Mouse (Mus musculus) frontal cortex, postnatal 10 days (tissue): ENCODE measurements around the gene Ahcyl2.
"Not testable (repeated sequence)": the region's sequence is repeated elsewhere in the genome, so short reads cannot be mapped to it uniquely, and the experiment has no call there.

Experiments used
- DNase-seq, 2 experiments: peaks; one replicate each; pipeline ENCODE4 v3.0.0; 2022; ENCODE audit warnings: low spot score in 2 of 2, mixed read lengths in 1 of 2

The Ahcyl2 gene

GRCm38 (mm10) chr6:29767813-29768660 is at the start of gene Ahcyl2:
Gene Ahcyl2, plus strand, starts transcription at chr6:29768011.
- DNase-seq: peak; percentile 95 to 96

DNA sequence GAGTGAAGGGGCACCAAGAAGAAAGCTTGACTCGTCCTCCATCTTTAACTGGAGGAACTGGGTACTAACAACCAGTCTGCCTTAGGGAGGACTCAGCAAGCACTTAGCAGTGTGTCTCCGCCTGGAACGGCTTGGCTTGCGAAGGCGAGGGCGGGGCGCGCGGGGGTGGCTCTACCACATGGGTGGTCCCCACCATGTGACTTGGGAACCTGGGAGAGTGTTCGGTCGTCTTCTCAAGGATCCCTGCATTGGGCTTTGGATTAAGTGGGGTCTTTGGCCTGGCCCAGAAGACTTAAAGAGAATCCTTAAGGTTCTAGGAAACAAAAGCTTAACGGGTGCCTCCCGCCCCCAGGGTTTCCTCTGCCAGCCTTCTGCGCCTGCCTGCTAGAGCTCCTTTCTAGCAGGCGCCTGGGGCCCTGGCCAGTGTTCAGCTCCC is 48.9 kb upstream of the Ahcyl2 start:
- peak; percentile 52 to 63 for DNase-seq

DNA sequence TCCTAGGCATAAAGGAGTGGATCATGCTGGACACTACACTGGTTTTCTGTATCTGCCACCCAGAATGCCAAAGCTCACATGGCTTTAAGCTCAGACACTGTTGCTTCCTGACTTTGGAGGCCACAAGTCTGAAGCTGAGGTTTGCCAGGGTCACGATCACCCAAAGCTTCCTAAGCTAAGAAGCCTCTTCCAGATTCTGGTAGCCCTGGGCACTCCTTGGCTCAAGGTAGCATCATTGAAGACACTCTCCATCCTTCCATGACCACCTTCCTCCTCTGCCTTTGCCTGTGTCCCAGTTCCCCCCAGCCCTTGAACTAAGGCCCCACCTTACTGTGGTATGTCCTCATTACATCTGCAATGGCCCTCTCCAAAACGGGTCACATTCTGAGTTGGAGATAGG is 45.9 kb upstream of the Ahcyl2 start:
- no peak for DNase-seq

- DNase-seq: no peak
Measured at GRCm38 (mm10) chr6:29726576-29727200, 41.1 kb upstream of the Ahcyl2 start.

GRCm38 (mm10) chr6:29728035-29728434 is 39.8 kb upstream of the Ahcyl2 start:
- no peak for DNase-seq

DNA sequence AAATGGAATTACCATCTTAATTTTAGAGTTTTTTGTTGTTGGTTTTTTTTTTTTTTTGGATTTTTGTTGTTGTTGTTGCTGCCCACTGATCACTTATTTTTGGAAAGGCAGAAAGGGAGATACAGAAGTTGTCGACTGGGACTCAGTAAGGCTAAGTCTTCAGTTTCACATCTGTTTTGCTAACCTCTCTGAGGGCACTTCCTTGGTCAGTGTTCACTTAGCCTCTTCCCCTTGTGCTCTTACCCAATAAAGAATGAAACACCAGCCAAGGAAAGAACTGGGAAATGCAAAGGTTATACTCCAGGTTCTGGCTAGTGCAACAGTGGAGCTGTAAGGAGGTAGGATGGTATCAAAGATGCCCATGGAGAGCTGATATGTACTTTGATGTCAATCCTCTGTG is 38.3 kb upstream of the Ahcyl2 start:
- no peak for DNase-seq

- DNase-seq: peak; percentile 58 to 62
Measured at GRCm38 (mm10) chr6:29735336-29735688, 32.5 kb upstream of the Ahcyl2 start, which contains the start of gene Smo. Gene Smo, plus strand, starts transcription at chr6:29735503.

DNA sequence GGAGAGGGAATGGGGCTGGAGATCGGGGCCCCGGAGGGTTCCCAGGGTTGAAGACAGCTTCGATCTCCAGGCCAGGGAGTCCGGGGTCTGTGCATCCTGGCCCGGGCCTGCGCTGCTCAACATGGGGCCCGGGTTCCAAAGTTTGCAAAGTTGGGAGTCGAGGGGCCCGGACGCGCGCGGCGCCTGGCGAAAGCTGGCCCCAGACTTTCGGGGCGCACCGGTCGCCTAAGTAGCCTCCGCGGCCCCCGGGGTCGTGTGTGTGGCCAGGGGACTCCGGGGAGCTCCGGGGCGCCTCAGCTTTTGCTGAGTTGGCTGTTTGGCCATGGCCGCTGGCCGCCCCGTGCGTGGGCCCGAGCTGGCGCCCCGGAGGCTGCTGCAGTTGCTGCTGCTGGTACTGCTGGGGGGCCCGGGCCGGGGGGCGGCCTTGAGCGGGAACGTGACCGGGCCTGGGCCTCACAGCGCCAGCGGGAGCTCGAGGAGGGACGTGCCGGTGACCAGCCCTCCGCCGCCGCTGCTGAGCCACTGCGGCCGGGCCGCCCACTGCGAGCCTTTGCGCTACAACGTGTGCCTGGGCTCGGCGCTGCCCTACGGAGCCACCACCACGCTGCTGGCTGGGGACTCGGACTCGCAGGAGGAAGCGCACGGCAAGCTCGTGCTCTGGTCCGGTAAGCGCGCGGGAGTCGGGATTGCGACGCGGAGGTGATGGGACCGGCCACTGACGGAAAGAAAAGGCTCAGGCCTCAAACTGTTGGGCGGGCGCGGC is 31.9 kb upstream of the Ahcyl2 start:
- peak in 1 of 2 experiments; percentile 25 for DNase-seq

- no peak for DNase-seq
Measured at GRCm38 (mm10) chr6:29736610-29737458, 31.0 kb upstream of the Ahcyl2 start.

DNA sequence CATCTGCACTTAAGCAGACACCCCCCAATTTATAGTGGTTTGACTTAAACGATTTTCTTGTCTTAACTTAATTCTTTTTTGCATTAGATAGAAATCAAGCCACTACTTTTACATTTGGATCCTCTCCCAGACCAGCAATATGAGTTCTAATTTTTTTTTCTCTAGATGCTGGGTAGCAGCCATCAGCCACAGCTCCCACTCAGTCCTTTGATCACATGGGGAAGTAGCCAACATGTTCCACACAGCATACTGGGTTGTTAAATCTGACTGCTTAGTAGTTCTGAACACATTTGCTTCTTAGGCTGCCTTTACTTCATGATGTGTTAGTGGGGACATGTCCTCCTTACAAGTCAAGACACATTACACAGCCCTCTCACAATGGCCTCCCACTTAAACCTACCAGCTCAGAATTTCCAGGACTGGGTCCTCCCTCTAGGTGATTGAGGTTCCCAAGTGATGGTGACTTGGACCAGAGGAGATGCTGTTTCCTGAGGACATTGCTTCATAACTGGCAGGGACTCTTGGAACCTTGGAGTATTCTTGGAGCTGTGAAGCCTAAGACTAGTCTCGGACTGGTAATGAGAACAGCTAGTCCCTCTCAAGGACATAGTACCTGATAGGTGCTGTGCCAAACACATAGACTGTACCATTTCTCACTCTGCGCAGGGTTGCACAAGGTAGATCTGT is 16.2 kb upstream of the Ahcyl2 start:
- no peak for DNase-seq

DNA sequence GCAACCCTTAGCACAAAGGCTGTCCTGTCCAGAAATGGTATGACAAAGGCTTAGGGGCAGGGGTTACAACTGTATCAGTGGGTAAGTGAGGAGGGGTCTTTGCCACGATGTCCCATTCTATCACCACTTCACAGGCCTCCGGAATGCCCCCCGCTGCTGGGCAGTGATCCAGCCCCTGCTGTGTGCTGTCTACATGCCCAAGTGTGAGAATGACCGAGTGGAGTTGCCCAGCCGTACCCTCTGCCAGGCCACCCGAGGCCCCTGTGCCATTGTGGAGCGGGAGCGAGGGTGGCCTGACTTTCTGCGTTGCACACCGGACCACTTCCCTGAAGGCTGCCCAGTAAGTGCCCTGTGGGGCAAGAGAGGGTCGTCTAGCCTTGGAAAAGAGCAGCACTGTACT is 14.5 kb upstream of the Ahcyl2 start:
- no peak for DNase-seq

- DNase-seq: no peak
Measured at GRCm38 (mm10) chr6:29756001-29756400, 11.8 kb upstream of the Ahcyl2 start.

DNA sequence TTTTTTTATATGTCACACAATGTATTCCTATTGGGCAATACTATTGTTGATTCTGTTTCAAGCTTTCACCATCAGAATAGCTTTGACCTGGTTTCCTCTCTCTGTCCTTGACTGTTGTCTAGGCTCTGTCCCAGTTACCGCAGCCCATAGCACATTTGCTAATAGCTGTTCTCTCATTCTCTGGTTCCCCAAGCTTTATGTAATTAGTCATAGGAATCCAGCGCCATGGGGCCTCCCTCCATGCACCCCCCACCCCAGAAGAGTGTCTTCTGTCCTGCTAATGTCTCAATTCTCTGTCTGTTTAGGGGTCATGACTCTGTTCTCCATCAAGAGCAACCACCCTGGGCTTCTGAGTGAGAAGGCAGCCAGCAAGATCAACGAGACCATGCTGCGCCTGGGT is 11.3 kb upstream of the Ahcyl2 start:
- no peak for DNase-seq

DNA sequence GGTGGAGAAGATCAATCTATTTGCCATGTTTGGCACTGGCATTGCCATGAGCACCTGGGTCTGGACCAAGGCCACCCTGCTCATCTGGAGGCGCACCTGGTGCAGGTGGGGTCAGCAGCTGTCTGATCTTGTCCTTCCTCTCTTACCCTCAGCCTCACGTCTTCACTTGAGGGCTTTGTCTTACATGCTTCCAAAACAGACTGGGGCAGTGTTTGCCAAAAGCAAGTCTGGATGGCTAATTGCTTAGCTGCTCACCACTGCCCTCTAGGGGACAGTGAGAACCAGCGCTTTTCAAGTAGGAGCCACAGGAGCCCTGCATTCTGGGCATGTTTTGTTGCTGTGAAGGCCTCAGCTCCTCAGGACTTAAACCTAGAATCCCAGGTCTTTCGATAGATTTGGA is 9.4 kb upstream of the Ahcyl2 start:
- DNase-seq: peak; percentile 54 to 71

DNA sequence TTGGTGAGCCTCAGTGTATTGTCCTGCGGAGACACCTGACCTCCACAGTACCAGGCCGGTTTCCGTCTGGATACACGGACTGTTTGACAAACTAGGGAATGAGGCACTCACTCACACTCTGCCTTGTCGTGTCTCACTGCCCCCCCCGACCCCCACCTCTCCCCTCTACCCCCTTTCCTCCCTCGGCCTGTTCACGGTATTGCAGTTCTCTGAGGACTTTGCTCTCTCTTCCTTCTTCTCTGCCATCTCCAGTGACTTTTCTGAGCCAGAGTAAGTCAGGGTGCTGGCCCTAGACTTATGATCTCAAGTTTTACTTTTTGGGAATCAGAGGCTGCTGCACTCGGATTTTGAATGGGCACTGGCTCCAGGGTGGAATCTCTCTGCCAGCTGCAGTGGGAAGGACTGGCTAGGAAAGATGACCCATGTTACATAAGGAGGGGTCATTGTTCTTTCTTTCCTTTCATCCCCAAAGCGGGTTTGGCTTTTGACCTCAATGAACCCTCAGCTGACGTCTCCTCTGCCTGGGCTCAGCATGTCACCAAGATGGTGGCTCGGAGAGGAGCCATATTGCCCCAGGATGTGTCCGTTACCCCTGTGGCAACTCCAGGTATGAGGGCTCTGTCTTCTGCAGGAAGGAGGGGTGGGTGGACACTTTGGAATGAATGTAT is 8.7 kb upstream of the Ahcyl2 start:
- DNase-seq: no peak

GRCm38 (mm10) chr6:29760397-29760796 is 7.4 kb upstream of the Ahcyl2 start:
- not testable (repeated sequence) for DNase-seq

DNA sequence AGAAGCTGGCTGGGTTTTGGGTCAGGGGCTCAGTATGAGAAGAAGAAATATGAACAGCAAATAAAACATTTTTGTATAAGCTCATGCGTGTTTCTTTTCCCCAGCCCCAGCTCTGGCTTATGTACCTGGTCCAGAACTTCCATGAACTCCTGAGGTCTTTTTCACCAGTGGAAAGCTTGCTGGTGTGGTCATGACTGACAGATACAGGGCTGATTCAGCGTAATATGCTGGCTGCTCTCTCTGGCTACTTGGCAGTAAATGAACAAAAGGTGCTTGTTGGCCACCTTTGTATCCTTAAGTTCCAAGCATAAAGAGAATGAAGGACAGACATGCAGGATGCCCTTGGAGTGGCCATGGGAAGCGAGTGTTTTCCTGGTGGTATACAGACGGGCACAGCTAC is 6.5 kb upstream of the Ahcyl2 start:
- no peak for DNase-seq

DNA sequence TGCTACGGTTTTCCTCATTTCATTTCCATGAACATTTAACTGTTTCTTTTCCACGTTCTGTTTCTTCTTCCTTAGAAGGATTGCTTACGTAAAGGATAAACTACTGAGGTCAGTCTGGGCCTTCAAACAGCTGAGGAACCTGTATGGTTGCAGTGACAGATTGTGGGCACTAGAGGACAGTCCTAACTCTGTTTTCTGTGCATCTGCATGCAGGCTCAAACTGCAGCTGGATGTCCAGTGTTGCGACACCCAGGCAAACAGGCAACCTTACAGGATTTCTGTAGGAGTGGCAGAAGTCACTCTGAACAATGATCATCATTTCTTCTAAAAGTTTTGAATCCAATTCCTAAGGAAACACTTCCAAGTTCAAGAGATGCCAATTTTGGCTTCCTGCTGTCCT is 5.3 kb upstream of the Ahcyl2 start:
- no peak for DNase-seq

DNA sequence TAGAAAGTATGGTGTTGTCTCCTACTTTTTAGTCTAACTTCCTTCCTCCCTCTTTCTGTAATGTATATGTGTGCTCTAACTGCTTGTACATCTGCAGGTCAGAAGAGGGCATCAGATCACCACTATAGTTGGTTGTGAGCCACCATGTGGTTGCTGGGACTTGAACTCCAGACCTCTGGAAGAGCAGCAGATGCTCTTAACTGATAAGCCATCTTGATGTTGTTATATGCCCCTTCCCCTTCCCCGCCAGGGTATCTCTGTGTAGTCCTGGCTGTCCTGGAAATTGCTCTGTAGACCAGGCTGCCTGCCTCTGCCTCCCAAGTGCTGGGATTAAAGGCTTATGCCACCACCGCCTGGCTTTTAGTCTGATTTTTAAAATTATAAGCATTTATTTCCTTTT is 937 bp upstream of the Ahcyl2 start:
- no peak for DNase-seq

- no peak for DNase-seq
Measured at GRCm38 (mm10) chr6:29768791-29769441, 1.1 kb downstream of the Ahcyl2 start.
